Mouse (Mus musculus) forebrain, embryonic 13.5 days (tissue): ENCODE results near the gene Cdc42bpb. TPM values are rescaled to one million over a fixed set of nuclear protein-coding genes. Genes with fewer than 3 reads are reported as not detected.

Source experiments
- ATAC-seq: fragments of 200-750 bp; cut with Nextera tagmentation; 2 replicates; pipeline ENCODE4 v1.8.0; 2017
- H3K27ac ChIP-seq: fragments of 300-500 bp; sonication (generic); 2 replicates; pipeline ENCODE4 v1.5.1; 2015; ENCODE audit warnings: inconsistent platforms, mild to moderate bottlenecking, moderate library complexity
- H3K27me3 ChIP-seq: fragments of 300-500 bp; sonication (generic); 2 replicates; pipeline ENCODE4 v1.6.1; 2015; ENCODE audit warnings: mild to moderate bottlenecking, inconsistent platforms
- H3K36me3 ChIP-seq: fragments of 300-500 bp; sonication (generic); 2 replicates; pipeline ENCODE4 v1.6.1; 2015; ENCODE audit warnings: mild to moderate bottlenecking, inconsistent platforms; ENCODE audit not compliant: poor library complexity, severe bottlenecking
- H3K4me1 ChIP-seq: fragments of 300-500 bp; sonication (generic); 2 replicates; pipeline ENCODE4 v1.6.1; 2015; ENCODE audit warnings: inconsistent platforms
- H3K4me2 ChIP-seq: fragments of 300-500 bp; sonication (generic); 2 replicates; pipeline ENCODE4 v1.6.1; 2015; ENCODE audit warnings: inconsistent platforms, mild to moderate bottlenecking, moderate library complexity
- H3K4me3 ChIP-seq: fragments of 300-500 bp; sonication (generic); 2 replicates; pipeline ENCODE4 v1.5.1; 2015; ENCODE audit warnings: mild to moderate bottlenecking, inconsistent platforms
- H3K9ac ChIP-seq: fragments of 300-500 bp; sonication (generic); 2 replicates; pipeline ENCODE4 v1.6.1; 2015; ENCODE audit warnings: mild to moderate bottlenecking, inconsistent platforms
- H3K9me3 ChIP-seq: fragments of 300-500 bp; sonication (generic); replicated peaks from 2 replicates; pipeline ENCODE4 v1.6.1; 2016; ENCODE audit warnings: inconsistent platforms
- WGBS: fragments of 180-500 bp; shearing (Covaris S2); methylation state at CpG from one replicate; pipeline ENCODE4 v1.1.7; 2015; 5-methylcytosine and 5-hydroxymethylcytosine counted together
- polyA plus RNA-seq: library from polyadenylated mRNA; unstranded; fragments of >200 nt; fragmentation: Nextera tagmentation; extraction: Ambion mirVana; gene quantifications from 2 replicates; pipeline ENCODE4 v1.2.1, GENCODE M21; 2015

Cdc42bpb gene
- polyA plus RNA-seq, 1 experiment from 2014 or later = 25.1 TPM

GRCm38 (mm10) chr12:111377986-111378490, 520 bp upstream of the Cdc42bpb start:
- ATAC-seq = peak; percentile 79

GRCm38 (mm10) chr12:111376826-111377331, 639 bp downstream of the Cdc42bpb start:
- no peak; the same call in none of the 2 replicates for ATAC-seq
- H3K4me3 ChIP-seq = peak overlapping the region; percentile 96
- H3K4me2 ChIP-seq = peak overlapping the region; percentile 87
- peaks cover 37% of the 10 kb centered on the region for H3K4me1 ChIP-seq
- no peaks in the 10 kb centered on the region for H3K27me3 ChIP-seq
- WGBS = under 1% methylated on average over 49 of the region's 49 CpGs
- H3K9ac ChIP-seq = peak overlapping the region; percentile 96
- no peaks in the 10 kb centered on the region for H3K36me3 ChIP-seq
- H3K9me3 ChIP-seq = no peaks in the 10 kb centered on the region
- peak overlapping the region; percentile 91 for H3K27ac ChIP-seq

More at GRCm38 (mm10) chr12:111377986-111378490, 520 bp upstream of the Cdc42bpb start:
- Histone ChIP-seq H3K4me2 (peak overlapping the region; percentile 87), H3K4me3 (peak overlapping the region; percentile 96), H3K9ac (peak overlapping the region; percentile 96), H3K36me3 (no peaks in the 10 kb centered on the region), H3K9me3 (no peaks in the 10 kb centered on the region), H3K27me3 (no peaks in the 10 kb centered on the region), H3K4me1 (peaks cover 37% of the 10 kb centered on the region), H3K27ac (peak overlapping the region; percentile 91)
- under 1% methylated on average over 32 of the region's 32 CpGs for WGBS

GRCm38 (mm10) chr12:111376053-111376452, 1.5 kb downstream of the Cdc42bpb start:
- 45% methylated on average over 6 of the region's 6 CpGs for WGBS
- H3K9ac ChIP-seq = peak overlapping the region; percentile 96
- peak overlapping the region; percentile 96 for H3K4me3 ChIP-seq
- peaks cover 37% of the 10 kb centered on the region for H3K4me1 ChIP-seq
- peak overlapping the region; percentile 87 for H3K4me2 ChIP-seq
- H3K9me3 ChIP-seq = no peaks in the 10 kb centered on the region
- ATAC-seq = no peak
- H3K27me3 ChIP-seq = no peaks in the 10 kb centered on the region
- no peak overlapping the region for H3K27ac ChIP-seq
- H3K36me3 ChIP-seq = no peaks in the 10 kb centered on the region

GRCm38 (mm10) chr12:111375559-111375958, 2.0 kb downstream of the Cdc42bpb start:
- Histone ChIP-seq H3K4me1 (peaks cover 38% of the 10 kb centered on the region), H3K36me3 (no peaks in the 10 kb centered on the region), H3K27me3 (no peaks in the 10 kb centered on the region), H3K4me2 (peak overlapping the region; percentile 87), H3K9ac (peak overlapping the region; percentile 96), H3K9me3 (no peaks in the 10 kb centered on the region), H3K4me3 (peak overlapping the region; percentile 96), H3K27ac (no peak overlapping the region)
- WGBS = 77% methylated on average over 12 of the region's 12 CpGs
- no peak for ATAC-seq

GRCm38 (mm10) chr12:111374727-111375126, 2.8 kb downstream of the Cdc42bpb start:
- H3K4me1 ChIP-seq = peaks cover 45% of the 10 kb centered on the region
- H3K36me3 ChIP-seq = no peaks in the 10 kb centered on the region
- H3K9ac ChIP-seq = no peak overlapping the region
- H3K4me3 ChIP-seq = no peak overlapping the region
- ATAC-seq = no peak
- WGBS = 81% methylated on average over 10 of the region's 10 CpGs
- H3K9me3 ChIP-seq = no peaks in the 10 kb centered on the region
- no peak overlapping the region for H3K27ac ChIP-seq
- peak overlapping the region; percentile 87 for H3K4me2 ChIP-seq
- H3K27me3 ChIP-seq = no peaks in the 10 kb centered on the region

- ATAC-seq = no peak
- Histone ChIP-seq H3K27me3 (no peaks in the 10 kb centered on the region), H3K36me3 (no peaks in the 10 kb centered on the region), H3K9me3 (no peaks in the 10 kb centered on the region), H3K4me3 (no peak overlapping the region), H3K4me1 (peaks cover 51% of the 10 kb centered on the region), H3K27ac (no peak overlapping the region), H3K9ac (no peak overlapping the region), H3K4me2 (no peak overlapping the region)
- 87% methylated on average over 6 of the region's 6 CpGs for WGBS
These were observed 4.1 kb downstream of the Cdc42bpb start for GRCm38 (mm10) chr12:111373411-111373810.

- Histone ChIP-seq H3K27me3 (no peaks in the 10 kb centered on the region), H3K9me3 (no peaks in the 10 kb centered on the region), H3K36me3 (no peaks in the 10 kb centered on the region), H3K4me3 (no peak overlapping the region), H3K27ac (no peak overlapping the region), H3K9ac (no peak overlapping the region), H3K4me1 (peaks cover 51% of the 10 kb centered on the region), H3K4me2 (no peak overlapping the region)
- WGBS = 87% methylated on average over 7 of the region's 7 CpGs
- ATAC-seq = no peak
These were observed 5.6 kb downstream of the Cdc42bpb start for GRCm38 (mm10) chr12:111371905-111372304.

- Histone ChIP-seq H3K4me1 (peaks cover 36% of the 10 kb centered on the region), H3K27me3 (no peaks in the 10 kb centered on the region), H3K4me2 (no peak overlapping the region), H3K36me3 (no peaks in the 10 kb centered on the region), H3K4me3 (no peak overlapping the region), H3K9me3 (no peaks in the 10 kb centered on the region), H3K27ac (no peak overlapping the region), H3K9ac (no peak overlapping the region)
- ATAC-seq = no peak
- 55% methylated on average over 4 of the region's 4 CpGs for WGBS
These were observed 7.3 kb downstream of the Cdc42bpb start for GRCm38 (mm10) chr12:111370249-111370648.

GRCm38 (mm10) chr12:111367065-111367464, 10.5 kb downstream of the Cdc42bpb start:
- H3K27me3 ChIP-seq = no peaks in the 10 kb centered on the region
- 89% methylated on average over 7 of the region's 7 CpGs for WGBS
- peaks cover 23% of the 10 kb centered on the region for H3K4me1 ChIP-seq
- no peaks in the 10 kb centered on the region for H3K36me3 ChIP-seq
- no peak overlapping the region for H3K4me3 ChIP-seq
- H3K4me2 ChIP-seq = no peak overlapping the region
- no peaks in the 10 kb centered on the region for H3K9me3 ChIP-seq
- no peak overlapping the region for H3K27ac ChIP-seq
- no peak for ATAC-seq
- no peak overlapping the region for H3K9ac ChIP-seq

GRCm38 (mm10) chr12:111364234-111364633, 13.3 kb downstream of the Cdc42bpb start:
- WGBS = 92% methylated on average over 3 of the region's 3 CpGs
- H3K9ac ChIP-seq = no peak overlapping the region
- peaks cover 16% of the 10 kb centered on the region; the same call in 1 of the 2 replicates for H3K4me1 ChIP-seq
- H3K4me2 ChIP-seq = no peak overlapping the region
- no peak overlapping the region for H3K27ac ChIP-seq
- H3K9me3 ChIP-seq = no peaks in the 10 kb centered on the region
- ATAC-seq = no peak
- no peaks in the 10 kb centered on the region for H3K27me3 ChIP-seq
- H3K4me3 ChIP-seq = no peak overlapping the region
- no peaks in the 10 kb centered on the region for H3K36me3 ChIP-seq

- Histone ChIP-seq H3K27ac (peak overlapping the region; percentile 19; the same call in 1 of the 2 replicates), H3K36me3 (no peaks in the 10 kb centered on the region), H3K4me2 (no peak overlapping the region), H3K27me3 (no peaks in the 10 kb centered on the region), H3K9ac (no peak overlapping the region), H3K4me3 (no peak overlapping the region), H3K4me1 (peaks cover 22% of the 10 kb centered on the region), H3K9me3 (no peaks in the 10 kb centered on the region)
- ATAC-seq = no peak
- WGBS = 87% methylated on average over 14 of the region's 14 CpGs
These were observed 16.0 kb downstream of the Cdc42bpb start for GRCm38 (mm10) chr12:111361319-111362098.

GRCm38 (mm10) chr12:111360671-111361070, 16.8 kb downstream of the Cdc42bpb start:
- 85% methylated on average over 16 of the region's 16 CpGs for WGBS
- Histone ChIP-seq H3K27me3 (no peaks in the 10 kb centered on the region), H3K9ac (no peak overlapping the region), H3K27ac (no peak overlapping the region), H3K36me3 (no peaks in the 10 kb centered on the region), H3K4me1 (peaks cover 30% of the 10 kb centered on the region), H3K9me3 (no peaks in the 10 kb centered on the region), H3K4me2 (no peak overlapping the region), H3K4me3 (no peak overlapping the region)
- no peak for ATAC-seq
